ENCODE assay signal across 8 mouse cellular contexts in the genomic region with DNA sequence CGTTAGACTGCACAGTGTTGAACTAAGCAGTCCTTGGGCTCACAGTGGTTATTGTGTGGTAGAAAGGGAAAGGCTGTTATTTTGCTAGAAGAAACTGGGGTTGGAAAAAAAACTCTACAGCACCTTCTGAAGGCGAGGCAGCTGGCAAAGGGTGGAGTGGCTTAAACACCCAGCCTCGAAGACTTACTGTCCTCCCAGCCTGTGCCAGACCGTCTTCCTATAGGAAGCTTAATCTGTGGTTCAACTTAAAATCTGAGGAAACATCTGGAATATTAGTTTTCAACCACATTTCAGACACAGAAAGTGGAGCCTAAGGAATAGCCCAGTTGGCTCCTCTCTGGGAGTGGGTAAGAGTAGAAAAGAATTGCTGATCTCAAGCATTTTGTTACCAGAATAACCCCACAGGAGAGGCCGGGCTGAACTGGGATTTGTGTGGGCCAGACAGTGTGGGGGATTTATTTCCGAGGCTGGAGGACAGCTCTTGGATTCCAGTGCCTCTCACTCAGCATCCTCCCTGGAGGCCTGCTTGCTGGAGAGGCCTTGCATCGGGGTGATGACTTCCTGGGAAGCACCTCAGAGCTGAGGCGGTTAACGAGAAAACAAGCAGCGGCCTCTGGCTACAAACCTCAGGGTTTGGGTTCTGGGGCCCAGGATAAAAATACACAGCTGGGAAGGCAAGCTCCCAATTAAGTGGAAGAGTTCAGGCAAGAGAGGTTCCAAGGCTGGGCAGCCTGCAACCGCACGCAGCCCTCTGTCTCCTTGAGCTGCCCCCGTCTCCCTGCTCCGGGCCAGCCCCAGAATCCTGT.
DNase-seq lines count a peak whose midpoint lies in the region; ATAC-seq lines count a peak whose summit lies in the region.

No protein-coding gene starts in this region.

- no peak overlapping the region for H3K9ac ChIP-seq in kidney, embryonic 15.5 days
- H3K9ac ChIP-seq in hindbrain, embryonic 16.5 days (ENCODE audit: low read depth, low read length): no peak overlapping the region

- no peaks in the 10 kb centered on the region for H3K36me3 ChIP-seq in kidney, embryonic 15.5 days
- no peaks in the 10 kb centered on the region for H3K36me3 ChIP-seq in hindbrain, embryonic 16.5 days (ENCODE audit: control insufficient read depth, insufficient read depth, low read length)

- H3K9me3 ChIP-seq in kidney, embryonic 15.5 days (replicated peaks): no peaks in the 10 kb centered on the region
- no peaks in the 10 kb centered on the region for H3K9me3 ChIP-seq in hindbrain, embryonic 16.5 days (ENCODE audit: control insufficient read depth, low read length)

- WGBS in kidney, embryonic 15.5 days: 43% methylated on average over 14 of the region's 14 CpGs
- WGBS in hindbrain, embryonic 16.5 days: 54% methylated on average over 14 of the region's 14 CpGs

- peaks cover 49% of the 10 kb centered on the region for H3K4me1 ChIP-seq in kidney, embryonic 15.5 days
- H3K4me1 ChIP-seq in hindbrain, embryonic 16.5 days (ENCODE audit: control insufficient read depth, insufficient read depth, low read depth, low read length): peaks cover 20% of the 10 kb centered on the region

- H3K27ac ChIP-seq in kidney, embryonic 15.5 days: peak overlapping the region; percentile 84
- peak overlapping the region; percentile 56; the same call in 1 of the 2 replicates for H3K27ac ChIP-seq in hindbrain, embryonic 16.5 days (ENCODE audit: low read depth, low read length)

- no peak; the same call in 1 of the 2 replicates for ATAC-seq in kidney, embryonic 15.5 days (replicated peaks; ENCODE audit: low FRiP score)
- 0 out of 2 replicates have a peak, but pooled peaks have one; percentile 17 for ATAC-seq in hindbrain, embryonic 16.5 days

- no peak for DNase-seq in kidney, adult 11 months
- peak; percentile 55 for DNase-seq in adipocyte (ENCODE audit: low spot score)
- peak; percentile 36 to 43 for DNase-seq in gastrocnemius, adult 8-10 months (ENCODE audit: low spot score in 2 of 2)
- no peak for DNase-seq in spleen, adult 18-20 months
- DNase-seq in cerebellum, adult 18-20 months: no peak
- DNase-seq in B cell, adult 2 months: no peak

- H3K27me3 ChIP-seq in kidney, embryonic 15.5 days: no peaks in the 10 kb centered on the region
- no peaks in the 10 kb centered on the region for H3K27me3 ChIP-seq in hindbrain, embryonic 16.5 days (replicated peaks; ENCODE audit: control insufficient read depth, insufficient read depth, low read length)

- H3K4me2 ChIP-seq in kidney, embryonic 15.5 days: no peak overlapping the region
- H3K4me2 ChIP-seq in hindbrain, embryonic 16.5 days (ENCODE audit: low read length): no peak overlapping the region

- H3K4me3 ChIP-seq in kidney, embryonic 15.5 days (replicated peaks): no peak overlapping the region
- H3K4me3 ChIP-seq in hindbrain, embryonic 16.5 days (ENCODE audit: low read length): no peak overlapping the region

Comparison
In these comparisons a context has a peak if more than half of its experiments do, and no peak if none do; other contexts are left out.
1. DNase-seq: peak in adipocyte (single experiment) and gastrocnemius, adult 8-10 months (2 of 2); none in kidney, adult 11 months (single experiment), spleen, adult 18-20 months (0 of 2), cerebellum, adult 18-20 months (0 of 2) and B cell, adult 2 months (0 of 2).